Mouse (Mus musculus) granulocyte monocyte progenitor cell, adult 5-6 weeks (primary cell): Measurements from ENCODE around the gene Fxyd1. TPM values are rescaled to one million over a fixed set of nuclear protein-coding genes. Genes with fewer than 3 reads are reported as not detected.
A peak's percentile ranks its signal among the peaks of the same experiment; 100 is the strongest.

ENCODE experiments used
- ATAC-seq: replicated peaks from 2 replicates; pipeline ENCODE4 v1.8.0; 2016; ENCODE audit warnings: mild to moderate bottlenecking, moderate TSS enrichment, inconsistent platforms; ENCODE audit not compliant: poor library complexity, severe bottlenecking
- total RNA-seq, 2 experiments: library from RNA; stranded (forward) in 1 of 2; stranded (reverse) in 1 of 2; fragments of 200-712, 200-1000 nt in 1 of 2; fragments of >200 nt in 1 of 2; fragmentation: Nextera tagmentation in 1 of 2; gene quantifications; 2 replicates each; pipeline ENCODE4 v1.2.3; 2014 to 2017

Gene Fxyd1
- total RNA-seq, 2 experiments from 2014 or later: not detected

DNA sequence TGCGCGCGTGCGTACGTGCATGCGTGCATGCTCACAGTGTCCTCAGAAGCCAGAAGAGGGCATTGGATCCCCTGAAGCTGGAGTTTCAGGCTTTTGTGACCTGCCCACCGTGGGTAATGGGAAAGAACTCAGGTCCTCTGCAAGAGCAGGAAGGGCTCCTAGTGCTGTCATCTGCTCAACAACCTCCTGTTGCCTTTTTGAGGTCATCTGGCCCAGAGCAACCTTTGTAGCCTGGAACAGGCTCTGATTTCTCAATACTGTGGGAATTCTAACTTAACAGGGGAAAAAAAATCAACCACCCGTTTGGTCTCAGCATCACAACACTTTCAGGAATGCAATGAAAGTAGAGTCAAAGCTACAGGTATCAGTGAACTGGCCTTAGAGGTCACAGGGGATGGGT lies 22.7 kb upstream of the Fxyd1 start:
- no peak for ATAC-seq

DNA sequence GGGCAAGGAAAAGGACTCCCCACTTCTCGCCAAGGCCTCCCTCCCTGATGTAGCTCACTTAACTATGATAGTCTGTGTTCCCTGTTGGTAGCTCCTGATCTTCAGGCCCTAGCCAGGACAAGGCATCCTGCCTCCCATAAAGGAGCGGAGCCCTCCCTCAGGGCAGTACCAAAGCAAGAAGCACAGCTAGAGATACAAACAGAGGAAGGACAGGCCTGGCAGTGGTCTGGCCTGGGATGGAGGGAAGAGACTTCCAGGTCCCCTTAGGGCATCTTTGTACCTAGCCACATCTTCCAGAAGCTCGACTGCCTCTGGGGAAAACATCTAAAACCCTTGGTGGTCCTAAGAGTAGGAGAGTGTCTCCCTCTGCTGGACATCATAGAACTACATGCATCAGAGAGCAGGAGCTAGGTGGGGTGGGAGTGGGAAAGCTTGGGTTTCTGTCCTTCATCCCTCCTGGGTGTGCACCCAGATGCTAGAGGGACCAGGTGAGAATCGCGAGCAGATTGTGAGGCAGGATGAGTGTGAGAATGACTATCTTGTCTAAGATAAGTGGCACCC lies 21.0 kb upstream of the Fxyd1 start:
- peak; percentile 78 for ATAC-seq

DNA sequence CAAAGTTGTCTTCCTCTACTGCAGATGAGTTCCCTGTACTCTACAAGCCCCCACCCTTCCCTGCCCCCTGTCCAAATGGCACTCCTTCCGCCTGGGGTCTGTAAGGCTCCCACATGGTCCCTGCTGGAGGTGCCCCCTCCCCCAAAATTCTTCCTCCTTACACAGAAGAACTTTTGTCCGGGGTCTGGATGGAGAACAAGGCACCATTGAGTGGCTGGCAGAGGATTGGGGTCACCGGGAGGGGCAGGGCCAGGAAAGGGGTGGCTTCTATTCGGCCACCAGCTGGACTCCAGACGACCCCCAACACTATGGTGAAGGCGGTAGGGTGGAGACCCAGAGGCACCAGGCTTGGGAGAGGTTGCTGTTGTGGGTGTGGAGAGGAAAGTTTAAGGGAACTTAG lies 20.5 kb upstream of the Fxyd1 start:
- ATAC-seq: no peak

DNA sequence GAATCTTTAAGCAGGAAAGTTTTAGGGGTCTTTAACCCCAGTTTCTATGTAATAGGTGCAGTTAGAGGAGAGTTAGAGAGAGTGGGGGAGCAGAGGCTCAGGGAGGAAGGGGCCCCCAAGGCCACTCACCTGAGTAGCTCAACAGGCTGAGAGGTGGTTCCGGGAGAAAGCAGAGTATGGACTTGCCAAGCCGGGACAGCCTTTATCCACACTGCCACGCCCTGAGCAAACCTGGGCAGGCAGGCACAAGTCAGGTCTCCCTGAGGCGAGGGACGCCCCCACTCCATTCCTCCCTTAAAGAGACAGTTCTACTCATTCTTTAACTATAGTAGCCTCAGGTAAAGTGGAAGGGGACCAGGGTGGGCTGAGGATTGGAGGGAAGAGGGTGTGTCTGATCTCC lies 19.5 kb upstream of the Fxyd1 start, which contains the start of gene Fxyd3:
Gene Fxyd3, minus strand, starts transcription at position 213 of the 400 bp plus-strand sequence.
- no peak for ATAC-seq

DNA sequence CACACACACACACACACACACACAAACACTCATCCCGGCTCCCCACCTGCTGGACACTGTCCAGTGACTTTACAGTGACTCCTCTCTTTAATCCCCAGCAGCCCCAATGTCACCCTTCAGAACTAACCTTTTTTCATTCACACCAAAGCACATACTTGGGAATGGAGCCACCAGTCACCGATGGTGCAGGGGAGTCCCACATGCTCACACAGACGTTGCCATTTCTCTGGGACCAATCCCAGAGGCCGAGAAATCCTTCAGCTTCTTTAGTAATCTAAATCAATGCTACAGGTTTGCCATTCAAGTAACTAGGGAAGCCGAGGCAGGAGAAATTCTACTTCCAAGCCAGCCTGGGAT lies 17.7 kb upstream of the Fxyd1 start:
- ATAC-seq: no peak

DNA sequence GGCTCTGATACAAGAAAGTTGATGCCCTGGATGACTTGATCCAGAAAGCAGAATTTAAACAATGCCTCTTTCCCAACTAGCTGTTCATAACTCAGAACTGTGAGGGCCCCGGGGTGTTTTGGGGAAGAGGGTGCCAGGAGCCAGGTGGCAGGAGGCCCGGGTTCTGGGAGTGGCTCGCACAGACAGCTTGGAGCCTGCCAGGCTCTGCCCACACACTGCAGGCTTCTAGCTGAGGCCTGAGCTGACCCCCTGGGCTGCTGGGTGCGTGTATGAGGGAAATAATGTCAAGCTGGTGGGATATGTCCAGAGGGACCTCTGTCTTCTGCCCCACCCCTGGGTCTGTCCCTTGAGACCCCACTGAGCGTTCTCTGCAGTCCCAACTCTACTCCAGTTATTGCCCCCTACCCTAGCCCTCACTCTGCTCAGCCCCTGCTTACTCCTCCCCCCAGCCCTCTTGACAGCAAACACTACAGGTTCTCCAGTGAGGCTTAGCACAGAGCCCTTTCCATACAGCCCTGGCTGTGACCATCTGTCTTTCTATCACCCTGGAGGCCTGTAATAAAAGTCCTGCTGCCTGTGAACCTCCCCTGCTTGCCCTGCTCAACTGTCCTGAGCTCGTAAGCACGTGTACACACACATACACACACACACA lies 17.2 kb upstream of the Fxyd1 start:
- ATAC-seq: no peak

DNA sequence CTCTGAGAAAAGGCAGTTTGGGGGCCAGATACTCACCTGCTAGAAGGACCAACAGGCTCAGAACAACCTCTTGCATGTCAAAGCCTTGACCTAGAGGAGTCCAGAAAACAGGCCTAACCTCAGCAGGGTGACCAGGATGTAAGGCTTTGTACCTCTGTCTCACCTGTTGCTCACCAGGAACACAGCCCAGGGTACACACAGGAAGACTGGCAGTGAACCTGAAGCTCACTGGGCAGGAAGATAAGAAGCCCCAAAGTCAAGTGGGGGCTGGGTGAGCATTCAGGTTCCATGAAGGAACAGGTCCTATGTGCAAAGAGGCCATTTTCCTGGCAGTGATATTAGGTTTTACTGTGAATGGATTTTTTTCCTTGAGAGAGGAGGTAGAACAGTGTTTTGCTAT lies 16.5 kb upstream of the Fxyd1 start:
- ATAC-seq: no peak

DNA sequence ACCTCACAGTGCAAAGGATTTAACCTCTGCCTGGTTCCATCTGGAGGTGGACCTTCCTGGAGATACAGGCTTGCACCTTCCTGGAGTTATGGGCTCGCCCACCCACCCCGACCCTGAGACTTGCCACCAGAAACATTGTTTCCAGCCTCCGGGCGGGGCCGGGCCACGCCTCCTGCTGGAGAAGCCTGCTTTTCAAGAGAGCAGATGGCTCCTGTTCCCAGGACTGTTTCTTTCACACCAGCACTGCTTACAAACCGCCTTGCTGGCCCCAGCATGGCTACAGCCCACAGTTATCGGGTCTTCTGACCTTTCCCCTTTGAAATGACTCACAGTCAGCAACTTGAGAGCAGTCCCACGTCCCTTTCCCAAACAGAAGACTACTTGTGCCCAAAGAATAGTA lies 15.3 kb upstream of the Fxyd1 start:
- ATAC-seq: no peak

DNA sequence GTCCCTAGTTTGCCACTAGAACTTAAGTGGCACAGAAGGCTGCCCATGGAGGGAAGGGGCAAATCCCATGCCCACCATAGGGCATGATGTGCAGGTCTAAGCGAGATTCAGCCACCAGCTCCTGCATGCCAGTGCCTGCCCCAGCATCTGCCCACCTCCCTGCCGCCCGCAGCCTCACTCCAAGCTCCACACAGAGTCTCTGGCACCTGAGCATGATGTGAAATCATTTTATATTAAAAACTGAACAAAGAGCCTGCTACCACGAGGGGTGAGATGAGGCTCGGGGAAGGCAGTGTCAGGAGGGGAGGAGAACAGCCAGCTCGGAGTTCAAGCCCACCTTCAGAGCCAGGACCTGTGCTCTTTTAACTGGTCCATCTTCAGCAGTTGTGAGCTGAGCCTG lies 13.3 kb upstream of the Fxyd1 start:
- ATAC-seq: no peak

DNA sequence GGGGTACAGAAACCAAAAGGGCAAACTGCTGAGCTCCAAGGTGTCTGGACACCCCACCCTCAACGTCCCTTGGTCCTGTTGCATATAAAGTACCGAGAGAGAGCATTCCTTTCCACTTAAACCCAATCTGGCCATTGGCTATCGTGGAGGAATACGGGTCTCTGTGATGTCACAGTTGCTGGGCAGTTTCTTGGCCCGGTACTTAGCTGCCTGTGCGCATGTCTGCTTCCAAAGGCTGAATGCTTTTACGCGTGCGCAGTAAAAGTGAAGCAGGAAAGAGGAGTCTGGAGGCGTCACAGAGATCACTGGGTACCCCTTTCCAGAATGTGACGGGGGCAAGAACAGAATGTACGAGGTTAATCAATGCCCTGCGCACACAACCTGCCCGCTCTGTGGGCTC lies 12.5 kb upstream of the Fxyd1 start:
- ATAC-seq: no peak

DNA sequence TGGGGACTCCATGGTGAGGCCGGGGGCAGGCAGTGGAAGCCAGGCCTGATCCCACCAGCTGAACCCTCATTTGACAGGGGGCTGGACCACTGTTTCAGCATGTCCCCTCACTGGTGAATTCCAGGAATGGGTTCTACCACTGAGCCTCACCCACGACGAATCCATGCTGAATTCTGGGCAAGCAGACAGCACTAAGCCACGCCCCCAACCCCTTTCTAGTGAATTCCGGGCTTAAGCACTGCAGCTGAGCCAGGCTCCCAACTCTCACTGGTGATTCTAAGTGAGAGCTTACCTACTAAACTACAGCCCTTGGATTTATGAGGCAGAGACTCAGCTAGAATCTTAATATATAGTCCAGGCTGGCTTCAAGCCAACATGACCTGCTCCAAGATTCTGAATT lies 10.8 kb upstream of the Fxyd1 start:
- no peak for ATAC-seq

DNA sequence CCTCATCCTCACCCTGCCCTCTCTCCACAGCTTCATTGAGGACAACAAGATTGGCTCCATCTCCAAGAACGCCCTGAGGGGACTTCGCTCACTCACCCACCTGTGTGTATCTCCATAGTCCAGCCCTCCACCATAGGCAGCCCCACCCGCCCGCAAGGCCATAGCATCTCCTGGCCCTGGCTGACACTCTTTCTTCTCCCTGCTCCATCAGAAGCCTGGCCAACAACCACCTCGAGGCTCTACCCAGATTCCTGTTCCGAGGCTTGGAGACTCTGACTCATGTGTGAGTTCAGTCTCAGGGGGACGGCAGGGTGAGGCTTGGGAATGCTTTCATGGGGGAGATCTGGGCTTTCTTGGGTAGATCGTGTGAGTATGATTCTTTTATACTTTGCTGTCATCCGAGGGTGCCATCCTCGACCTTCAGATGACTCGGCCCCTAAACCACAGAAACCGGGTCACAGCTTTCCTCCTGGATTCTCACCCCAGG lies 6.1 kb upstream of the Fxyd1 start:
- no peak for ATAC-seq

DNA sequence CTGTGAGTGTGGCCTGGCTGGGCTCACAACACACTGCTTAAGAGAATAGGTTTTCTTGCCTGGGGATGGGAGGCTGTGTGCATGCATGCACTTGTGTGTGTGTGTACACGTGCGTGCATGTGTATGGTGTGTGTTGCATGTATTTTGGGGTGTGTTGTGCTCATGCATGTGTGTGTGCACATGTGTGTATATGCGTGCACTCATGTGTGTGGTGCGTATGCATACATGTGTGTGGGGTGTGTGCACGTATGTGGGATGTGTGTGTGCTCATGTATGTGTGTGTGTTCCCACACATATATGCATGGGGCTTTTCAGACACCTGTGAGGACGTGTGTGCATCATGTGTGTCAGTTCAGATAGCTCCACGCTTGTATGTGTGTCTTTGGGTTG lies 3.6 kb upstream of the Fxyd1 start:
- ATAC-seq: no peak

DNA sequence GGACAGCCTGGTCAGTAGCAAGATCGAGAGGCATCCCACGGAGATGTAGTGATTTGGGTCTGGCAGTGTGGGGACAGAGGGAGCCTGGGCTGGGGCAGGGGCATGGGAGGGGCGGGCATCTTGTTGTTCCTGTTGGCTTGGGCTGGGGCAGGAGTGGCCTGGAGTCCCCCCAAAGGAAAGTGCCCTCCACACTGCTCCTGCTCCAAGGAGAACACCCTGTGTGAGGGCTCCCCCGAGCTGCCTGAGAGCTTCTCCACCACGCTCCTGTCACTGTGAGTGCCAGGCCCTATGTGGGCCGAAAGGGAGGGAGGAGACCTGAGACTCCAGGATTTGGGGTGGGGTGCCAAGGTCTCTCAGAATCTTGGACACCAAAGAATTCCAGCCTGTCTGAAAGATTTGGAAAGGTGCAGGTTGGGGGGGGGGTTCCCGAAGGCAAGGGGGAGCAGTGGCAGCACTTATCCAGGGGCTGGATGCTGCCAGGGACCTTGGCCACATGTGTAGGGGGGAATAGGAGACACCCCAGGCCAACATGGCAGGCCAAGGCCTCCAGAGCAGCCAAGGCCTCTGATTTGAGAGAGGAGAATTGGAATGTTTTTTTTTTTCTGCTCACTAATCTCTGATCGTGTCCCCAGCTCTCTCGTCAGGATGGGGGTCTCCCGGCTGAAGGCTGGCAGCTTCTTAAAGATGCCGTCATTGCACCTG lies 3.1 kb upstream of the Fxyd1 start:
- no peak for ATAC-seq

DNA sequence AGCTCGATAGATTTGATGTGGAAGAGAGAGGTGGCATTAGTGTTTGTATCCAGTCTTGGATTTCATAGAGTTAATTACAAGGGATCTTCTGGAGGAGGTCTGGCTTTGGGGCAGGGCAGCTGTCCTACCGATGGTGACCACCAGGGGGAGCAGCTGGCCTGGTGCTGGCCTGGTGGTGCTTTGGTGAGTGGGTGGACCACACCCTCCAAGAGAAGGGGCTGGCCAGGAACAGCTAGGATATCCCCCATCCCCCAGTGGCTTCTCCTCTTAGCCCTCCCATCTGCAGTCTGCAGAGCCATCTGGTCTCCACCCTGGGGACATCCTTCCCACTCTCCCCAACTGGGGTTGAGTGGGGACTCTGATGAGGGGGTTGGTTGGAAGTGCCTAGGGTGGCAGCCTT lies 2.1 kb upstream of the Fxyd1 start, which contains the start of gene Lgi4:
Gene Lgi4, plus strand, starts transcription at position 235 of the 400 bp plus-strand sequence.
- peak; percentile 87 for ATAC-seq

DNA sequence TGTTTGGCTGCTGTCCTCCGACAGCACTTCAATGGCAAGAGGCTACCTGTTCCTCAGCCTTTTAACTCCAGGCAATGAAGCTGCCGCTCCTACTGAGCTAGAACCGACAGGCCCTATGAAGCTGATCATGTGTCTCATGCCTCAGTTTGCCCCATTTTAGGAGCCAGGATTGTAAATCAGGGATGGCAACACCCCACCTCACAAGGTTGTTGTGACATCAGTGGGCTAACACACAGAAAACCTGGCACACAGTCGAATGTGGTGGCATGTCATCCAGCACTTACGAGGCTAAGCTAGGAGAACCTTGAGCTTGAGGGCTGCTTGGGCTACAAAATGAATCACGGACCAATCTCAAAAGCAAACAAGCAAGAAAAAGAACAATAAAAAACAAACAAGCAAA lies 1.2 kb upstream of the Fxyd1 start:
- ATAC-seq: no peak

DNA sequence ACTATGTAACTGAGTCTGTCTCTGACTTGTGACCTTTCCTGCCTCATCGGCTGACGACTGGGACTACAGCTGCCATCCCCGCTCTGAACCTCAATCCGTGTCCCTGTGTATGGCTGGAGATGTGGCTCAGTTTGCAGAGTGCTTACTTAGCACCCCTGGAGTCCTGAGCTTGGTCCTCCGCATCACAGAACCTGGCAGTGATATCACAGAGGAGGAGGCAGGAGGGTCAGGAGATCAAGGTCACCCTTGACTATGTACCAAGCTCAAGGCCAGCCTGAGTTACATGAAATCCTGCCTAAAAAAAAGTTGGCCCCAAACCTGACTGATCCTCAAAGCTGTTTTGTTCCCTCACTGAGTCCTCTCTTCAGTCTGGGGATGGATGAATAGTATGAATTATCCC lies 731 bp upstream of the Fxyd1 start:
- no peak for ATAC-seq

DNA sequence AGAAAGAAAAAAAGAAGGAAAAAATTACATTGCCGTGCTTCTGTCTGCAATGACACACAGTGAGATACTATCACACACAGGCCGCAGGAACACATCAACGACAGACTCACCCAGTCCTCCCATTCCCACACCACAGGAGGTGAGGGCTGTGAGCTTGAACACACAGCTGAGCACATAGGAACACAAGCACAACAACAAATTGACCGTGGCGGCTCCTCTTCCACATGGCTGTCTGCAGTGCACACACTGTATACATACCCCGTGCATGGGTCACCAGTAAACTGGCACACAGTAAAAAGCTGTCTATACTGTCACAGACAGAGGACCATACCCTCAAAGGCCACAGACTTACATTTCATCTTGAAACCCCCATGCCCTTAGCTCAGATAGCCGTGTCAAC lies 551 bp downstream of the Fxyd1 start:
- ATAC-seq: no peak

DNA sequence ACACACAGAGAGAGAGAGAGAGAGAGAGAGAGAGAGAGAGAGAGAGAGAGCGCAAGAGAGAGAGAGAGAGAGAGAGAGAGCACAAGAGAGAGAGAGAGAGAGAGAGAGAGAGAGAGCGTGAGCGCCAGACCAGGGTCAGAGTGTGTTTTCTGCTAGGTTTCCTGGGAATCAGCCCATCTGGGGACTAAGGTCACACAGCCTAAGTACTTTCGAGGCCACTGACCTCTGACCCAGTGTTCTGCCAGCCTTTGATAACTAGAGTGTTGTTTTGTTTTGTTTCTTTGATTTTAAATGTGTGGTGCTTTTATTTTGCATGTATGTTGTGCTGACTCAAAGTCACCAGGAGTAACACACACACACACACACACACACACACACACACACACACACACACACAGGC lies 1.1 kb downstream of the Fxyd1 start:
- no peak for ATAC-seq

DNA sequence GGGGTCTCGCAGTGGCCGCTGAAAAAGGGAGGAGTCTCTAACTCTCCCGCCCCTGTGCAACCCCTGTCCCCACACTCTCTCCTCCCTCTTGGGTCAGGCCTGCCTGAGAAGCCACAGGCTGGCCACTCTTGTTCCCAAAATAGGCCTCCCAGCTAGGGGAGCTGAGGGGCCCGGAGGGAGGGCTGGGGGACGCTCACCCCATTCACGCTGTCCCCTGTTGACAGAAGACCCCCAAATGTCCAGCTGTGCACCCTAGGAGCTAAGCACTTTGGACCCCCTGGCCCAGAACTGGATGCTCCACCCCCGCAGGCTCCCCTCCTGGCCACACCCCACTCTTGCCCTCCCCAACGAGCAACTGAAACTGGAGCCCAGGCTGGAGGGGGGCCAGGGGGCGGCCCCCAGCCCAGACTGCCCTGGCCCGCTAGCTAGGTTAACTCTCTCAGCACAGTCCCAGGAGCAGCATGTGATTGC lies 1.6 kb downstream of the Fxyd1 start:
- no peak for ATAC-seq

DNA sequence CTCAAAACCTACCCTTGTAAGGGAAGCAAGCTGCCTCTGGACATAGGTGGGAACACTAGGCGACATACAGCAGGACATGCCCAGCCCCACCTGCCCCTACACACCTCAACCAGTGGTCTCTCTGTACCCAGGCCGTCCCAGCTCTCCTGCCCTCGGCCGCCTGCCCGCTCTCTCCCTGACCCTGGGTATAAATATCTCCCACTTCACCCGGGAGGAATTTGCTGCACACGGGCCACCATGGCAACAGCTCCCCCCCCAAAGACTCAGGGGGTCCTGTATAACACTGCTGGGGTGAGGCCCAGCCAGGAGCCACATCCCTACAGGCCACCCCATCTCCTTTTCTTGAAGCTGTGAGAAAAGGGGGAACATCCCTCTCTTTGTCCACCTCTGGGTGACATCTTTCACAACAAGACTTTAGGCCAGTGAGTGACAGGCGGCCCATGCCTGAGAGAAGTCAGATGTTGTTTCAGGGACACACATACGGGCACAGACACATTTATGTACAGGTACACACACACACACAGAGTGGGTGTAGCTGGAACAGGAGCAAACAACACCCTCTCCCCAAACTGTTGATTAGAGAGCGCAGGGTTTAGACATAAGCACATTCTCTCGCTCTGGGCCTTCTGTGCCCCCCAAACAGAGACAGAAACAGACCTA lies 2.2 kb downstream of the Fxyd1 start:
- ATAC-seq: no peak
